ENCODE assay signal across 12 mouse cellular contexts in the genomic region with DNA sequence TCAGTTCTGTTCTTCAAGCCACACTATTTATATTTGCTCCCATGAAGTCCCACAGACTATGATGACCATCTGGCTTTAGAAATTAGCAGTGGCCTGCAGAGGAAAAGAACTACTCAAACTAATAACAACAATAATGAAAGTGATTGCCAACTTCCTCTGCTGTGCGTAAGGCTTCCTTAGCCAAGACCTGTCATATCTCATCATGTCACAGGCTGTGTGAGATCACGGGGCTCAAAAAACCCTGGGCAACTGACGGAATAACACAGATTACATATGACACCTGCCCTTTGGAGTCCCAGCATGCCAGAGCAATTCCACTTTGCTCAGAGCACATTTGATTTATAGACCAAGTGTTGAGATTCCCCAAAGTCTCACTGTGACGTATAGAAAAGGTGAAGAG.
DNase-seq lines count a peak whose midpoint lies in the region; ATAC-seq and TF ChIP-seq lines count a peak whose summit lies in the region.
"Had no signal": no experiment of that assay in that cellular context is flagged by ENCODE, and none has a peak within 500 bp of the region (broad histone marks: within the 10 kb centered on the region; RNA-seq: fewer than 3 reads in every experiment).

No protein-coding gene starts in this region.

- no peaks in the 10 kb centered on the region for H3K9me3 ChIP-seq in heart, embryonic 15.5 days (replicated peaks)
- no peaks in the 10 kb centered on the region for H3K9me3 ChIP-seq in lung, embryonic 16.5 days (ENCODE audit: control insufficient read depth, low read length)

- intact Hi-C loops in heart, adult 2 months (cut with DNase I): loop anchor here (10.0 kb wide), 2 partner anchors 184 to 316 kb away; no protein-coding TSS in a partner anchor

- TF ChIP-seq EP300 in heart, adult 2 months (IDR thresholded peaks at IDR 0.05; ENCODE audit: insufficient read depth, low read depth, low read length): no peak

- H3K27ac ChIP-seq in heart, embryonic 15.5 days: peak overlapping the region; percentile 62
- no peak overlapping the region for H3K27ac ChIP-seq in heart, adult 2 months
- no peak overlapping the region for H3K27ac ChIP-seq in lung, embryonic 16.5 days (ENCODE audit: low read length)

- 0 out of 2 replicates have a peak overlapping the region, but pooled peaks have one; percentile 2 for H3K4me2 ChIP-seq in heart, embryonic 15.5 days
- no peak overlapping the region for H3K4me2 ChIP-seq in lung, embryonic 16.5 days (ENCODE audit: low read depth, low read length)

- peaks cover 66% of the 10 kb centered on the region for H3K4me1 ChIP-seq in heart, embryonic 15.5 days (replicated peaks)
- peaks cover 8% of the 10 kb centered on the region for H3K4me1 ChIP-seq in heart, adult 2 months (ENCODE audit: control insufficient read depth, insufficient read depth, low read length)
- peaks cover 63% of the 10 kb centered on the region for H3K4me1 ChIP-seq in lung, embryonic 16.5 days (replicated peaks; ENCODE audit: control insufficient read depth, insufficient read depth, low read length)

- 32% methylated on average over 4 of the region's 4 CpGs for WGBS in heart, embryonic 15.5 days
- WGBS in heart, adult 2 months: 24% methylated on average over 4 of the region's 4 CpGs
- 39% methylated on average over 4 of the region's 4 CpGs for WGBS in lung, embryonic 16.5 days

- no peak for TF ChIP-seq CTCF in heart, adult 2 months (IDR thresholded peaks at IDR 0.05)

- no peak for TF ChIP-seq POLR2A in heart, adult 2 months (IDR thresholded peaks at IDR 0.05; ENCODE audit: insufficient read depth, low read depth, low read length)

- no peak overlapping the region for H3K9ac ChIP-seq in heart, embryonic 15.5 days
- no peak overlapping the region for H3K9ac ChIP-seq in heart, adult 2 months (ENCODE audit: low read depth, low read length)
- H3K9ac ChIP-seq in lung, embryonic 16.5 days (ENCODE audit: low read length): no peak overlapping the region
- H3K9ac ChIP-seq: liver, postnatal 0 days had no signal

- ATAC-seq in heart, embryonic 15.5 days (replicated peaks; ENCODE audit: insufficient number of reproducible peaks, insufficient read depth, low FRiP score, low read depth): no peak
- peak; percentile 36; the same call in 1 of the 2 replicates for ATAC-seq in lung, embryonic 16.5 days (ENCODE audit: low read depth)
- ATAC-seq: liver, postnatal 0 days had no signal

- DNase-seq in heart, adult 2 months: no peak
- peak; percentile 93 for DNase-seq in Muller cell, postnatal 12 days (ENCODE audit: inconsistent ontology term)
- DNase-seq in cerebellum, adult 9-10 months: peak; percentile 97
- DNase-seq in right cerebral cortex, postnatal 14 days: no peak
- no peak for DNase-seq in MN1 (ENCODE audit: low spot score)
- DNase-seq in left cerebral cortex, adult 9 months (ENCODE audit: low spot score in 2 of 2): no peak
- DNase-seq: B cell, adult 2 months; kidney, postnatal 14 days; liver, postnatal 0 days; thymus, postnatal 14 days had no signal

- H3K4me3 ChIP-seq in heart, embryonic 15.5 days: no peak overlapping the region
- H3K4me3 ChIP-seq in heart, adult 2 months: no peak overlapping the region
- H3K4me3 ChIP-seq in lung, embryonic 16.5 days (ENCODE audit: low read length): no peak overlapping the region

- no peaks in the 10 kb centered on the region for H3K36me3 ChIP-seq in heart, embryonic 15.5 days
- H3K36me3 ChIP-seq in heart, adult 2 months (ENCODE audit: control insufficient read depth, insufficient read depth, low read length): no peaks in the 10 kb centered on the region; the same call in 1 of the 2 replicates
- H3K36me3 ChIP-seq in lung, embryonic 16.5 days (ENCODE audit: control insufficient read depth, insufficient read depth, low read length): no peaks in the 10 kb centered on the region

- H3K79me2 ChIP-seq in heart, adult 2 months (replicated peaks; ENCODE audit: control insufficient read depth, insufficient read depth, low read length): no peaks in the 10 kb centered on the region

- no peaks in the 10 kb centered on the region for H3K27me3 ChIP-seq in heart, embryonic 15.5 days
- no peaks in the 10 kb centered on the region for H3K27me3 ChIP-seq in heart, adult 2 months (ENCODE audit: control insufficient read depth, insufficient read depth, low read length)
- no peaks in the 10 kb centered on the region for H3K27me3 ChIP-seq in lung, embryonic 16.5 days (ENCODE audit: control insufficient read depth, insufficient read depth, low read depth, low read length)

Comparison
In these comparisons a context has a peak if more than half of its experiments do, and no peak if none do; other contexts are left out.
1. DNase-seq: peak in Muller cell, postnatal 12 days (single experiment) and cerebellum, adult 9-10 months (single experiment); none in heart, adult 2 months (0 of 2), right cerebral cortex, postnatal 14 days (single experiment), MN1 (single experiment) and left cerebral cortex, adult 9 months (0 of 2).